Mouse (Mus musculus): Measurements from ENCODE around the gene Sik3.
A peak's percentile ranks its signal among the peaks of the same experiment; 100 is the strongest.

Sik3 gene

GRCm38 (mm10) chr9:46229573-46230449, 217.2 kb downstream of the Sik3 start:
- peak; percentile 65 for DNase-seq (ENCODE audit: low read depth)

GRCm38 (mm10) chr9:46230450-46230975, 217.9 kb downstream of the Sik3 start:
- DNase-seq (ENCODE audit: low read depth) = no peak

GRCm38 (mm10) chr9:46235196-46235595, 222.6 kb downstream of the Sik3 start:
- no peak for DNase-seq (ENCODE audit: low read depth)

- DNase-seq (ENCODE audit: low read depth) = no peak
Observed at GRCm38 (mm10) chr9:46235596-46235648, 222.8 kb downstream of the Sik3 start, which contains the start of gene Apoc3. Gene Apoc3, minus strand, starts transcription at chr9:46235636.

GRCm38 (mm10) chr9:46235649-46236048, 223.0 kb downstream of the Sik3 start:
- no peak for DNase-seq (ENCODE audit: low read depth)

- no peak for DNase-seq (ENCODE audit: low read depth)
Observed at GRCm38 (mm10) chr9:46238850-46239249, 226.2 kb downstream of the Sik3 start.

- no peak for DNase-seq (ENCODE audit: low read depth)
Observed at GRCm38 (mm10) chr9:46240526-46241153, 228.0 kb downstream of the Sik3 start, which contains the start of gene Apoa4. Gene Apoa4, plus strand, starts transcription at chr9:46240696.

GRCm38 (mm10) chr9:46241818-46242217, 229.2 kb downstream of the Sik3 start:
- DNase-seq (ENCODE audit: low read depth) = no peak

- DNase-seq (ENCODE audit: low read depth) = no peak
Observed at GRCm38 (mm10) chr9:46243122-46243521, 230.5 kb downstream of the Sik3 start.

- DNase-seq (ENCODE audit: low read depth) = no peak
Observed at GRCm38 (mm10) chr9:46243584-46243983, 231.0 kb downstream of the Sik3 start.

- DNase-seq (ENCODE audit: low read depth) = peak; percentile 72
Observed at GRCm38 (mm10) chr9:46246752-46247324, 234.2 kb downstream of the Sik3 start.

- no peak for DNase-seq (ENCODE audit: low read depth)
Observed at GRCm38 (mm10) chr9:46256177-46256576, 243.6 kb downstream of the Sik3 start.

- no peak for DNase-seq (ENCODE audit: low read depth)
Observed at GRCm38 (mm10) chr9:46256658-46257385, 244.2 kb downstream of the Sik3 start.

GRCm38 (mm10) chr9:46257546-46257945, 244.9 kb downstream of the Sik3 start:
- DNase-seq (ENCODE audit: low read depth) = no peak

- DNase-seq (ENCODE audit: low read depth) = no peak
Observed at GRCm38 (mm10) chr9:46259111-46259510, 246.5 kb downstream of the Sik3 start.

GRCm38 (mm10) chr9:46261131-46261530, 248.5 kb downstream of the Sik3 start:
- DNase-seq (ENCODE audit: low read depth) = no peak

- DNase-seq (ENCODE audit: low read depth) = no peak
Observed at GRCm38 (mm10) chr9:46268343-46268873, 255.8 kb downstream of the Sik3 start, which contains the start of gene Apoa5. Gene Apoa5, plus strand, starts transcription at chr9:46268633.

GRCm38 (mm10) chr9:46269125-46269524, 256.5 kb downstream of the Sik3 start:
- no peak for DNase-seq (ENCODE audit: low read depth)

- no peak for DNase-seq (ENCODE audit: low read depth)
Observed at GRCm38 (mm10) chr9:46270782-46271181, 258.2 kb downstream of the Sik3 start.

- no peak for DNase-seq (ENCODE audit: low read depth)
Observed at GRCm38 (mm10) chr9:46272070-46272469, 259.4 kb downstream of the Sik3 start.

GRCm38 (mm10) chr9:46272677-46273454, 260.2 kb downstream of the Sik3 start, which contains the start of gene Zpr1:
Gene Zpr1, plus strand, starts transcription at chr9:46273064.
- peak; percentile 82 for DNase-seq (ENCODE audit: low read depth)

Data from c-Kit-positive CD71-negative TER-119-negative erythroid progenitor cells, embryonic 14.5 days (primary cell).